Mouse (Mus musculus): ENCODE measurements around the gene Gm49380.

DNA sequence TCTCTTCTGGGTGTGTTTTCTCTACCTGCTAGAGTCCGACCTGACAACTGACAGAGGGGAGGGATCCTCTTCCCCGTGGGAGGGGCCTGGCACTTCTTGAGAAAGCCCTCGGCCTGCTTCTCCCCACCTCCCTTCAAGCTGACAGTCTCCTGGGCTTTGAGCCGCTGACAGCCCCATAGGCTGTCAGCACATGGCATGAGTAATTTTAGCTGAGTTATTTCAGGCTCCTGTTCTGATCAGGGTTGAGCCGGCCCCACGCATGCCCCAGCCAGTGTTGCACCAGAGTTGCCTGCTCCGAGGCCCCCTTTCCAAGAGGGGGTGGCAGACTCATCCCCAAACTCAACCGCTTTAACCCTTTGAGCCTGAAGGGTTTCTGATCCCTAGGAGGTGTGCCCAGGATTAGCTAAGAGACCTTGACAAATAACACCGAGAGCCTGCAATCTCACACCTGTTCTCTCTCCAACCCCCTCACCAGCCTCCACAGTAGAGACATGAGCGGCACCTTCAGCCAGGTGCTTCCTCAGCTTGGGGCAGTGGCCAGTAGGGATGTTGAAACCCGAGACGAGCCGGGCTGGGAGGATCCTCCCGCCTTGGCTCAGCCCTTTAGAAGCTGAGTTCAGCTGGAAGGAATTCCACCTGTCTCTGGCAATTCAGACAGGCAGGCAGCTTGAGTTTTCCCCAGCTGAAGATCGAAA, 25.4 kb downstream of the Gm49380 start:
- TF ChIP-seq CTCF (IDR thresholded peaks at IDR 0.05; ENCODE audit: low read depth, low read length), result peak; percentile 2; the same call in 1 of the 2 replicates
- TF ChIP-seq POLR2A (IDR thresholded peaks at IDR 0.05; ENCODE audit: extremely low read depth, insufficient read depth, low read length), result no peak

All from liver, adult 2 months (tissue).